Mouse (Mus musculus) olfactory bulb, adult 2 months (tissue): ENCODE results near the gene Naglu.

ENCODE experiments used
- CTCF ChIP-seq: fragments of 200-500 bp; IDR thresholded peaks from 2 replicates; pipeline ENCODE4 v1.5.1; 2012; ENCODE audit warnings: low read depth, mild to moderate bottlenecking, low read length, moderate library complexity; ENCODE audit not compliant: insufficient read depth
- POLR2A ChIP-seq: fragments of 200-500 bp; IDR thresholded peaks from 2 replicates; pipeline ENCODE4 v1.6.1; 2012; ENCODE audit warnings: mild to moderate bottlenecking, low read depth, low read length, moderate library complexity; ENCODE audit not compliant: insufficient read depth

GRCm38 (mm10) chr11:101079746-101080145 lies 9.9 kb downstream of the Naglu start:
- TF ChIP-seq CTCF: no peak
- TF ChIP-seq POLR2A: no peak
